Mouse (Mus musculus) spleen, adult 2 months (tissue): ENCODE results near the gene Gen1. TPM values are rescaled to one million over a fixed set of nuclear protein-coding genes. Genes with fewer than 3 reads are reported as not detected.

Experiments
- DNase-seq, 2 experiments: peaks; one replicate each; pipeline versions ENCODE4 v3.0.0 to v3.0.0-alpha.2; 2012 to 2021; ENCODE audit warnings: low spot score in 2 of 2, low read depth in 1 of 2
- H3K27ac ChIP-seq: fragments of 200-500 bp; 2 replicates; pipeline ENCODE4 v1.5.1; 2012; ENCODE audit warnings: low read length, inconsistent platforms; ENCODE audit not compliant: insufficient read depth
- H3K27me3 ChIP-seq: fragments of 200-500 bp; 2 replicates; pipeline ENCODE4 v1.6.1; 2012; ENCODE audit warnings: mild to moderate bottlenecking, moderate library complexity, low read length, inconsistent platforms; ENCODE audit not compliant: control insufficient read depth, insufficient read depth
- H3K36me3 ChIP-seq: fragments of 200-500 bp; 2 replicates; pipeline ENCODE4 v1.6.1; 2012; ENCODE audit warnings: mild to moderate bottlenecking, low read length, inconsistent platforms; ENCODE audit not compliant: control insufficient read depth, insufficient read depth
- H3K4me1 ChIP-seq: fragments of 200-500 bp; 2 replicates; pipeline ENCODE4 v1.6.1; 2011; ENCODE audit warnings: inconsistent platforms; ENCODE audit not compliant: control insufficient read depth, insufficient read depth, insufficient read length
- H3K4me3 ChIP-seq: fragments of 200-500 bp; 2 replicates; pipeline ENCODE4 v1.5.1; 2011; ENCODE audit warnings: mild to moderate bottlenecking, inconsistent platforms; ENCODE audit not compliant: insufficient read depth, insufficient read length; ENCODE audit errors: extremely low read depth
- CTCF ChIP-seq: fragments of 200-500 bp; IDR thresholded peaks from 2 replicates; pipeline ENCODE4 v1.5.1; 2011; ENCODE audit warnings: mild to moderate bottlenecking, inconsistent platforms; ENCODE audit not compliant: insufficient read depth, insufficient read length, insufficient replicate concordance; ENCODE audit errors: extremely low read depth
- POLR2A ChIP-seq: fragments of 200-500 bp; IDR thresholded peaks from 2 replicates; pipeline ENCODE4 v1.6.1; 2011; ENCODE audit warnings: low read depth, low read length, inconsistent platforms
- WGBS: fragments of 180-500 bp; shearing (Covaris S2); methylation state at CpG from one replicate; pipeline ENCODE4 v1.1.7; 2018; 5-methylcytosine and 5-hydroxymethylcytosine counted together
- polyA plus RNA-seq: library from polyadenylated mRNA; depleted of rRNA; stranded (reverse); fragments of >200 nt; gene quantifications from 2 replicates; pipeline ENCODE4 v1.2.3, GENCODE M21; 2012

Gen1 gene
- polyA plus RNA-seq, 1 experiment = 0.28 TPM

DNA sequence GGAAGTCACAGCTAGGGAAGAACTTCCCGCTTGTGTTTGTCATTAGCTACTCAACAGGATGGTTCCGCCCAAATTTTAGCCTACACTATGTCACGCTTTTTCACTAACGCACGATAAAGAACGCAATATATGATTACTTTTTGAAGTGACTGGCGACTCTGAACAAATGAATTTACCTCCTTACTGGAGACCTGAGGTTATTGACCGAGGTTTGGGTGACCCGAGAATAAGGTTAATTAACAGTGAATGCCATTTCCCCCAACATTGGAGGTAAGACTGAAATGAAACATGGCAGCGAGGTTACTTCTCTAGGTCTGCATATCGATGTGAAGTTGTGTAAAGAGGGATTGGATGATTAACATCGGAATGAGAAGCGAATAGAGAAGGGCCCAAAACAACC lies 706 bp downstream of the Gen1 start:
- Histone ChIP-seq H3K27ac (no peak overlapping the region), H3K4me1 (peaks cover 6% of the 10 kb centered on the region), H3K27me3 (no peaks in the 10 kb centered on the region), H3K36me3 (no peaks in the 10 kb centered on the region), H3K4me3 (peak overlapping the region; percentile 96)
- TF ChIP-seq CTCF = no peak
- TF ChIP-seq POLR2A = no peak
- DNase-seq = no peak
- 4% methylated on average over 13 of the region's 13 CpGs for WGBS

- Histone ChIP-seq H3K36me3 (no peaks in the 10 kb centered on the region), H3K4me1 (no peaks in the 10 kb centered on the region), H3K27ac (no peak overlapping the region), H3K27me3 (no peaks in the 10 kb centered on the region), H3K4me3 (no peak overlapping the region)
- DNase-seq = no peak
- WGBS = 91% methylated on average over 3 of the region's 3 CpGs
- TF ChIP-seq POLR2A (no peak), CTCF (no peak)
Observed at GRCm38 (mm10) chr12:11250322-11250721, 15.3 kb downstream of the Gen1 start.

- 100% methylated on average over 1 of the region's 1 CpGs for WGBS
- Histone ChIP-seq H3K4me1 (no peaks in the 10 kb centered on the region), H3K27ac (no peak overlapping the region), H3K36me3 (peaks cover 2% of the 10 kb centered on the region; the same call in 1 of the 2 replicates), H3K27me3 (no peaks in the 10 kb centered on the region), H3K4me3 (no peak overlapping the region)
- TF ChIP-seq POLR2A (no peak), CTCF (no peak)
- DNase-seq = no peak
Observed at GRCm38 (mm10) chr12:11247460-11247859, 18.1 kb downstream of the Gen1 start.

DNA sequence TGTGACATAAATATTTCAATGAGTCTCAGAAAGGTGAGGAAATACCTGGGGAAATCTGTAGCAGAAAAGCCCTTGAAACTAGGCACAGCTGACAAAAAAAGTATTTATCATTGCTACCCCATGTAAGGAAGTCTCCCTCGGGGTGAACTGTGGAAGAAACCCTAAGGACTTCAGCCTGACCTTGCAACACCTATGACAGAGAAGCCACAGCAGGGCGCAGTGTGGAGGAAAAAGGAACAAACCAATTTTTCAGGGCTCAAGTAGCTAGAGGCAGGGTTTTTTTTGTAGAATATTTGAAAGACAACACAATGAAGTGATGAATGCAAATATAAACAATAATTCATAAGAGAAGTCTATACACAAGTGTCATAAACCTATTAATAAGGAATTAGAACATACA lies 29.6 kb downstream of the Gen1 start:
- no peak for DNase-seq
- 29% methylated on average over 2 of the region's 2 CpGs for WGBS

DNA sequence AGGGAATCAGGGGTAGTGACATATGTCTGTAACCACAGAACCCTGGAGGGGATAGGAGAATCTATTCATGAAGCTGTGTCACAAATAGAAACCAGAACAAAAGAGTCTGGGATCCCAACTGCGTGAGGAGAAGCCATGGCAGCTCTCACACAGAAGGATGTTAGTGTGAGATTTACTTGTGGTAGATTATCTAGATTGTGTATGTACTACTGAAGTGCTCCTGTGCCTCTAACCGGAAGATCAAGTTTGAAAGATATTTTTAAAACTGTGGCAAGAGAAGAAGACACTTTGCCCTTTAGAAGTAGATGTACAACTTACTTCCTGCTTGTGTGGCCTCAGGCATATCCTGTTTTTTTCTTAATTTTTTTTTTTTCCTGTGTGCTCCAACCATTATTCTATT lies 35.3 kb downstream of the Gen1 start:
- no peak overlapping the region for H3K4me3 ChIP-seq
- H3K27me3 ChIP-seq = no peaks in the 10 kb centered on the region
- no peaks in the 10 kb centered on the region for H3K36me3 ChIP-seq
- 15% methylated on average over 2 of the region's 2 CpGs for WGBS
- no peak for TF ChIP-seq POLR2A
- TF ChIP-seq CTCF = no peak
- peak overlapping the region; percentile 85 for H3K27ac ChIP-seq
- DNase-seq = no peak
- peaks cover 10% of the 10 kb centered on the region for H3K4me1 ChIP-seq

More for the DNA sequence above, 29.6 kb downstream of the Gen1 start:
- no peak for TF ChIP-seq POLR2A
- no peak for TF ChIP-seq CTCF
- no peaks in the 10 kb centered on the region for H3K27me3 ChIP-seq
- H3K36me3 ChIP-seq = no peaks in the 10 kb centered on the region
- no peak overlapping the region for H3K27ac ChIP-seq
- H3K4me3 ChIP-seq = no peak overlapping the region
- H3K4me1 ChIP-seq = peaks cover 1% of the 10 kb centered on the region

GRCm38 (mm10) chr12:11226529-11227268 lies 38.9 kb downstream of the Gen1 start:
- Histone ChIP-seq H3K4me1 (peaks cover 10% of the 10 kb centered on the region), H3K36me3 (no peaks in the 10 kb centered on the region), H3K4me3 (no peak overlapping the region), H3K27me3 (no peaks in the 10 kb centered on the region), H3K27ac (no peak overlapping the region)
- DNase-seq = no peak
- WGBS = 76% methylated on average over 5 of the region's 5 CpGs
- TF ChIP-seq POLR2A (no peak), CTCF (no peak)

DNA sequence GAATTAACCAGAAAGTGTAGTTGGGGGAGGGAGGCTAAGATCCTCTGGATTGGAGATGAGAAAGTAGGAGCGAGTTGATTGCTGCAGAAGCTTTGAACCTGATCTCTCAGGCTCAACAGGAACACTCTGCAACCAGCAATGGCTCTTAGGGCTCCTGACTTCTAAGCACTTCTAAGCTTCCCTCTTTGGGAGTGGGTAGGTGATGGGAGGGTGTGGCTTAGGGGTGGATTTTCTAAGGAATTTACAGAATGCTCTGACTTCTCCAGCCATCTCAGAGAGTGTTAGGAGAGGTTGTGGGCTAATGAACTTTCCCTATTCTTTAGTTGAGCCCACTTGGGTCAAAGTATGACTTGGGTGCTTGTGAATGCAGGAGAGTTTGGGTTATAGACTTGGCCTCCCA lies 39.5 kb downstream of the Gen1 start:
- TF ChIP-seq POLR2A = no peak
- no peak for TF ChIP-seq CTCF
- Histone ChIP-seq H3K4me3 (no peak overlapping the region), H3K27me3 (no peaks in the 10 kb centered on the region), H3K27ac (no peak overlapping the region), H3K4me1 (peaks cover 10% of the 10 kb centered on the region), H3K36me3 (no peaks in the 10 kb centered on the region)
- WGBS = 92% methylated on average over 1 of the region's 1 CpGs
- DNase-seq = no peak
